Mouse (Mus musculus) erythroblast, embryonic 14.5 days (primary cell): ENCODE data around the gene Plau.

Experiments
- GATA1 ChIP-seq: IDR thresholded peaks from 2 replicates; pipeline ENCODE4 v1.6.1; 2012; ENCODE audit warnings: low read length, inconsistent platforms, mixed read lengths
- TAL1 ChIP-seq: IDR thresholded peaks from 3 replicates; pipeline ENCODE4 v1.6.1; 2012; ENCODE audit warnings: low read length, inconsistent platforms, mixed read lengths

GRCm38 (mm10) chr14:20809820-20810219 lies 26.6 kb upstream of the Plau start:
- TF ChIP-seq GATA1 (no peak), TAL1 (no peak)
